Mouse (Mus musculus) MEL (cell line): ENCODE measurements around the gene Camk1d.

Source experiments
- CTCF ChIP-seq, 3 experiments: IDR thresholded peaks in 2 of 3; conservative IDR thresholded peaks in 1 of 3; 2 replicates each; pipeline ENCODE4 v1.5.1; 2011 to 2012; ENCODE audit warnings: low read length in 3 of 3, low read depth in 2 of 3, mild to moderate bottlenecking in 2 of 3, improper control_type of control experiment in 1 of 3, inconsistent platforms in 1 of 3, mixed read lengths in 1 of 3, moderate library complexity in 1 of 3; ENCODE audit not compliant: control insufficient read depth in 1 of 3, insufficient read depth in 1 of 3, poor library complexity in 1 of 3, severe bottlenecking in 1 of 3
- E2F4 ChIP-seq: IDR thresholded peaks from 2 replicates; pipeline ENCODE4 v1.6.1; 2011; ENCODE audit warnings: low read depth, low read length, improper control_type of control experiment, borderline replicate concordance
- EP300 ChIP-seq, 2 experiments: IDR thresholded peaks; 2 replicates each; pipeline ENCODE4 v1.6.1; 2011; ENCODE audit warnings: improper control_type of control experiment in 2 of 2, low read length in 2 of 2, low read depth in 1 of 2, mild to moderate bottlenecking in 1 of 2
- JUND ChIP-seq: IDR thresholded peaks from 2 replicates; pipeline ENCODE4 v1.6.1; 2011; ENCODE audit warnings: low read depth, mild to moderate bottlenecking, improper control_type of control experiment, low read length
- MAX ChIP-seq: IDR thresholded peaks from 2 replicates; pipeline ENCODE4 v1.6.1; 2011; ENCODE audit warnings: low read length, improper control_type of control experiment
- NELFE ChIP-seq: IDR thresholded peaks from 2 replicates; pipeline ENCODE4 v1.6.1; 2011; ENCODE audit warnings: low read depth, low read length, improper control_type of control experiment
- POLR2A ChIP-seq, 2 experiments: IDR thresholded peaks; 2 replicates each; pipeline ENCODE4 v1.6.1; 2011 to 2012; ENCODE audit warnings: low read length in 2 of 2, mild to moderate bottlenecking in 2 of 2, control low read depth in 1 of 2, improper control_type of control experiment in 1 of 2, low read depth in 1 of 2, moderate library complexity in 1 of 2; ENCODE audit not compliant: control insufficient read depth in 1 of 2, insufficient read depth in 1 of 2, poor library complexity in 1 of 2
- SMC3 ChIP-seq: IDR thresholded peaks from 2 replicates; pipeline ENCODE4 v1.6.1; 2011; ENCODE audit warnings: low read depth, low read length, improper control_type of control experiment
- USF2 ChIP-seq, 2 experiments: IDR thresholded peaks; 2 replicates each; pipeline ENCODE4 v1.6.1; 2011 to 2012; ENCODE audit warnings: improper control_type of control experiment in 2 of 2, low read length in 2 of 2, borderline replicate concordance in 1 of 2, inconsistent platforms in 1 of 2, low read depth in 1 of 2, mild to moderate bottlenecking in 1 of 2; ENCODE audit not compliant: insufficient read depth in 1 of 2
- ZKSCAN1 ChIP-seq: IDR thresholded peaks from 2 replicates; pipeline ENCODE4 v1.6.1; 2012; ENCODE audit warnings: low read depth, mild to moderate bottlenecking, inconsistent platforms, low read length, improper control_type of control experiment, moderate library complexity
- ZNF384 ChIP-seq: IDR thresholded peaks from 2 replicates; pipeline ENCODE4 v1.6.1; 2012; ENCODE audit warnings: low read depth, mild to moderate bottlenecking, inconsistent platforms, low read length, improper control_type of control experiment

DNA sequence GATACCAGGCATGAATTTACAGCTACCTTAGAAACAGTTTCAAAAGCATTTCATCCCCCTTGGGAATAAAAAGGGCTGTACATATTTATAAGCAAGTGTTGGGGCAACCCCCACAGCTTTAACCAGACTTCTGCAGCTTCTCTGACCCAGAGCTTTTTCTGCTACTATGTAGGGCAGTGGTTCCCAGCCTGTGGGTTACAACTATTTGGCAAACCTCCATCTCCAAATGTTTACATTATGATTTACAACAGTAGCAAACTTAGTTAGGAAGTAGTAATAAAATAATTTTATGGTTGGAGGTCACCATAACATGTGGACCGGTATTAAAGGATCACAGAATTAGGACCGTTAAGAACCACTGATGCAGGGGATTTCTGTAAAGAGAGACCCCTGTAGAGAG lies 446.3 kb downstream of the Camk1d start:
- TF ChIP-seq SMC3 = no peak
- TF ChIP-seq JUND = no peak
- no peak for TF ChIP-seq E2F4
- TF ChIP-seq POLR2A (IDR thresholded peaks at IDR 0.05; ENCODE audit: control insufficient read depth in 1 of 2, insufficient read depth in 1 of 2, low read depth in 1 of 2, low read length in 2 of 2, poor library complexity in 1 of 2) = no peak
- no peak for TF ChIP-seq USF2 (IDR thresholded peaks at IDR 0.05; ENCODE audit: borderline replicate concordance in 1 of 2, insufficient read depth in 1 of 2, low read depth in 1 of 2, low read length in 2 of 2)
- no peak for TF ChIP-seq CTCF (IDR thresholded peaks at IDR 0.05 in 2 of 3, conservative IDR thresholded peaks at IDR 0.05 in 1 of 3; ENCODE audit: control insufficient read depth in 1 of 3, insufficient read depth in 1 of 3, low read depth in 2 of 3, low read length in 3 of 3, poor library complexity in 1 of 3, severe bottlenecking in 1 of 3)
- no peak for TF ChIP-seq ZKSCAN1
- no peak for TF ChIP-seq NELFE
- TF ChIP-seq ZNF384 = no peak
- no peak for TF ChIP-seq EP300 (IDR thresholded peaks at IDR 0.05; ENCODE audit: low read depth in 1 of 2, low read length in 2 of 2)
- no peak for TF ChIP-seq MAX
